Mouse (Mus musculus) adrenal gland, postnatal 0 days (tissue): ENCODE results near the gene Peli3. TPM values are rescaled to one million over a fixed set of nuclear protein-coding genes. Genes with fewer than 3 reads are reported as not detected.

Experiments used
- polyA plus RNA-seq: library from polyadenylated mRNA; unstranded; fragments of >200 nt; fragmentation: Nextera tagmentation; extraction: Ambion mirVana; gene quantifications from 2 replicates; pipeline ENCODE4 v1.2.1, GENCODE M21; 2015

Peli3 gene
- 1.9 and 2.9 TPM in 2 replicates for polyA plus RNA-seq

GRCm38 (mm10) chr19:4942551-4943252 is at the start of gene Peli3:
TSS of gene Peli3 (minus strand) at chr19:4943127.

GRCm38 (mm10) chr19:4990256-4990625 is 47.3 kb upstream of the Peli3 start, which contains the start of gene Npas4:
TSS of gene Npas4 (minus strand) at chr19:4990316.

GRCm38 (mm10) chr19:4961928-4962601 is 19.1 kb upstream of the Peli3 start, which contains the start of gene Mrpl11:
TSS of gene Mrpl11 (plus strand) at chr19:4962147.

GRCm38 (mm10) chr19:4927904-4928531 is 14.9 kb downstream of the Peli3 start, which contains the start of gene Dpp3:
TSS of gene Dpp3 (minus strand) at chr19:4928287.

GRCm38 (mm10) chr19:4905979-4906794 is 36.7 kb downstream of the Peli3 start, which contains the start of gene Bbs1:
TSS of gene Bbs1 (minus strand) at chr19:4906628.

Other genes starting within 250 kb of the Peli3 start
- 2.2 and 3.2 TPM in 2 replicates for gene Gm960, start 244.5 kb downstream of the Peli3 start, polyA plus RNA-seq
- 0.61 and 1.9 TPM in 2 replicates for gene Sptbn2, start 232.0 kb downstream of the Peli3 start, polyA plus RNA-seq
- gene Rbm4b, start 186.6 kb downstream of the Peli3 start, polyA plus RNA-seq, result 28.0 and 39.4 TPM in 2 replicates
- gene Rbm4, start 149.2 kb downstream of the Peli3 start, polyA plus RNA-seq, result 18.8 and 24.5 TPM in 2 replicates
- gene Gm21992, start 131.5 kb downstream of the Peli3 start, polyA plus RNA-seq, result 13.2 and 19.4 TPM in 2 replicates
- 19.3 and 22.3 TPM in 2 replicates for gene Rbm14, start 131.5 kb downstream of the Peli3 start, polyA plus RNA-seq
- gene Ccs, start 103.8 kb downstream of the Peli3 start, polyA plus RNA-seq, result 79.9 and 127 TPM in 2 replicates
- gene Ccdc87, start 103.8 kb downstream of the Peli3 start, polyA plus RNA-seq, result 0.08 and 0.10 TPM in 2 replicates
- 192 and 458 TPM in 2 replicates for gene Ctsf, start 88.0 kb downstream of the Peli3 start, polyA plus RNA-seq
- 2.4 and 3.2 TPM in 2 replicates for gene Actn3, start 65.2 kb downstream of the Peli3 start, polyA plus RNA-seq
- gene Zdhhc24, start 64.5 kb downstream of the Peli3 start, polyA plus RNA-seq, result 12.5 and 14.8 TPM in 2 replicates
- 3.5 and 4.2 TPM in 2 replicates for gene Bbs1, start 36.5 kb downstream of the Peli3 start, polyA plus RNA-seq
- 63.8 and 106 TPM in 2 replicates for gene Dpp3, start 14.8 kb downstream of the Peli3 start, polyA plus RNA-seq
- gene Mrpl11, start 19.0 kb upstream of the Peli3 start, polyA plus RNA-seq, result 136 and 156 TPM in 2 replicates
- gene Npas4, start 47.2 kb upstream of the Peli3 start, polyA plus RNA-seq, result 0.07 TPM in 1 of 2 replicates, not detected in the other
- 0.57 and 1.9 TPM in 2 replicates for gene Slc29a2, start 80.7 kb upstream of the Peli3 start, polyA plus RNA-seq
- 45.2 and 51.4 TPM in 2 replicates for gene B4gat1, start 95.7 kb upstream of the Peli3 start, polyA plus RNA-seq
- gene AC124502.3, start 95.8 kb upstream of the Peli3 start, polyA plus RNA-seq, result 0.20 and 1.6 TPM in 2 replicates
- 36.1 and 44.9 TPM in 2 replicates for gene Brms1, start 98.2 kb upstream of the Peli3 start, polyA plus RNA-seq
- 1.1 and 1.5 TPM in 2 replicates for gene Rin1, start 107.4 kb upstream of the Peli3 start, polyA plus RNA-seq
- gene Cd248, start 125.0 kb upstream of the Peli3 start, polyA plus RNA-seq, result 79.7 and 120 TPM in 2 replicates
- 6.4 and 9.5 TPM in 2 replicates for gene Tmem151a, start 142.4 kb upstream of the Peli3 start, polyA plus RNA-seq
- 83.2 and 106 TPM in 2 replicates for gene Yif1a, start 145.4 kb upstream of the Peli3 start, polyA plus RNA-seq
- gene Cnih2, start 155.4 kb upstream of the Peli3 start, polyA plus RNA-seq, result 19.6 and 30.8 TPM in 2 replicates
- 213 and 238 TPM in 2 replicates for gene Rab1b, start 163.9 kb upstream of the Peli3 start, polyA plus RNA-seq
- 14.0 and 16.2 TPM in 2 replicates for gene Klc2, start 175.4 kb upstream of the Peli3 start, polyA plus RNA-seq